Mouse (Mus musculus) MEL (cell line): ENCODE results near the gene Tulp1. TPM values are rescaled to one million over a fixed set of nuclear protein-coding genes. Genes with fewer than 3 reads are reported as not detected.
A peak's percentile ranks its signal among the peaks of the same experiment; 100 is the strongest.

Source experiments
- DNase-seq: peaks from one replicate; pipeline ENCODE4 v3.0.0; 2011; ENCODE audit warnings: low read depth, low spot score
- H3K27ac ChIP-seq: 2 replicates; pipeline ENCODE4 v1.5.1; 2012; ENCODE audit warnings: low read depth, mild to moderate bottlenecking, control low read depth, low read length, moderate library complexity; ENCODE audit not compliant: control insufficient read depth
- H3K27me3 ChIP-seq, 2 experiments: fragments of 150-350 bp in 1 of 2; sonication (generic) in 1 of 2; 2 replicates each; pipeline ENCODE4 v1.6.1; 2012; ENCODE audit warnings: low read length in 2 of 2, mild to moderate bottlenecking in 2 of 2, improper control_type of control experiment in 1 of 2, moderate library complexity in 1 of 2; ENCODE audit not compliant: insufficient read depth in 2 of 2, control insufficient read depth in 1 of 2
- H3K36me3 ChIP-seq, 2 experiments: 2 replicates each; pipeline ENCODE4 v1.6.1; 2012 to 2014; ENCODE audit warnings: low read length in 2 of 2, improper control_type of control experiment in 1 of 2, inconsistent platforms in 1 of 2, mild to moderate bottlenecking in 1 of 2; ENCODE audit not compliant: insufficient read depth in 2 of 2, control insufficient read depth in 1 of 2
- H3K4me1 ChIP-seq, 2 experiments: fragments of 150-350 bp in 1 of 2; sonication (generic) in 1 of 2; 2 replicates each; pipeline ENCODE4 v1.6.1; 2012; ENCODE audit warnings: low read length in 2 of 2, improper control_type of control experiment in 1 of 2, mild to moderate bottlenecking in 1 of 2; ENCODE audit not compliant: insufficient read depth in 2 of 2, control insufficient read depth in 1 of 2
- H3K4me3 ChIP-seq, 2 experiments: fragments of 150-350 bp in 1 of 2; sonication (generic) in 1 of 2; 2 replicates each; pipeline ENCODE4 v1.5.1; 2012; ENCODE audit warnings: low read depth in 2 of 2, low read length in 2 of 2, mild to moderate bottlenecking in 2 of 2, moderate library complexity in 2 of 2, control low read depth in 1 of 2, improper control_type of control experiment in 1 of 2; ENCODE audit not compliant: control insufficient read depth in 1 of 2, insufficient read depth in 1 of 2
- H3K79me2 ChIP-seq: 2 replicates; pipeline ENCODE4 v1.6.1; 2012; ENCODE audit warnings: mild to moderate bottlenecking, low read length, moderate library complexity; ENCODE audit not compliant: control insufficient read depth, poor library complexity, insufficient read depth
- H3K9ac ChIP-seq: 2 replicates; pipeline ENCODE4 v1.6.1; 2012; ENCODE audit warnings: low read depth, mild to moderate bottlenecking, control low read depth, low read length, moderate library complexity; ENCODE audit not compliant: control insufficient read depth, poor library complexity, severe bottlenecking
- H3K9me3 ChIP-seq: fragments of 150-350 bp; sonication (generic); replicated peaks from 2 replicates; pipeline ENCODE4 v1.6.1; 2012; ENCODE audit warnings: mild to moderate bottlenecking, low read length, improper control_type of control experiment, moderate library complexity; ENCODE audit not compliant: insufficient read depth
- BHLHE40 ChIP-seq: IDR thresholded peaks from 2 replicates; pipeline ENCODE4 v1.6.1; 2012; ENCODE audit warnings: low read depth, mild to moderate bottlenecking, inconsistent platforms, low read length, improper control_type of control experiment, borderline replicate concordance
- CHD1 ChIP-seq: IDR thresholded peaks from 2 replicates; pipeline ENCODE4 v1.6.1; 2012; ENCODE audit warnings: low read depth, mild to moderate bottlenecking, inconsistent platforms, low read length, improper control_type of control experiment
- CHD2 ChIP-seq: IDR thresholded peaks from 2 replicates; pipeline ENCODE4 v1.6.1; 2011; ENCODE audit warnings: low read length, improper control_type of control experiment
- CTCF ChIP-seq, 3 experiments: IDR thresholded peaks in 2 of 3; conservative IDR thresholded peaks in 1 of 3; 2 replicates each; pipeline ENCODE4 v1.5.1; 2011 to 2012; ENCODE audit warnings: low read length in 3 of 3, low read depth in 2 of 3, mild to moderate bottlenecking in 2 of 3, improper control_type of control experiment in 1 of 3, inconsistent platforms in 1 of 3, mixed read lengths in 1 of 3, moderate library complexity in 1 of 3; ENCODE audit not compliant: control insufficient read depth in 1 of 3, insufficient read depth in 1 of 3, poor library complexity in 1 of 3, severe bottlenecking in 1 of 3
- EP300 ChIP-seq, 2 experiments: IDR thresholded peaks; 2 replicates each; pipeline ENCODE4 v1.6.1; 2011; ENCODE audit warnings: improper control_type of control experiment in 2 of 2, low read length in 2 of 2, low read depth in 1 of 2, mild to moderate bottlenecking in 1 of 2
- GABPA ChIP-seq: IDR thresholded peaks from 2 replicates; pipeline ENCODE4 v1.6.1; 2012; ENCODE audit warnings: low read depth, mild to moderate bottlenecking, inconsistent platforms, low read length, improper control_type of control experiment, moderate library complexity
- GATA1 ChIP-seq: IDR thresholded peaks from 2 replicates; pipeline ENCODE4 v1.6.1; 2011; ENCODE audit warnings: low read depth, low read length, improper control_type of control experiment
- JUND ChIP-seq: IDR thresholded peaks from 2 replicates; pipeline ENCODE4 v1.6.1; 2011; ENCODE audit warnings: low read depth, mild to moderate bottlenecking, improper control_type of control experiment, low read length
- KAT2A ChIP-seq: conservative IDR thresholded peaks from 2 replicates; pipeline ENCODE4 v1.6.1; 2012; ENCODE audit warnings: low read depth, low read length, improper control_type of control experiment, inconsistent platforms
- MAFK ChIP-seq: IDR thresholded peaks from 2 replicates; pipeline ENCODE4 v1.6.1; 2011; ENCODE audit warnings: low read depth, mild to moderate bottlenecking, low read length, improper control_type of control experiment, borderline replicate concordance
- MAZ ChIP-seq: IDR thresholded peaks from 2 replicates; pipeline ENCODE4 v1.6.1; 2012; ENCODE audit warnings: low read depth, mild to moderate bottlenecking, inconsistent platforms, low read length, improper control_type of control experiment
- MXI1 ChIP-seq: IDR thresholded peaks from 2 replicates; pipeline ENCODE4 v1.6.1; 2011; ENCODE audit warnings: mild to moderate bottlenecking, low read depth, low read length, improper control_type of control experiment
- MYB ChIP-seq: IDR thresholded peaks from 2 replicates; pipeline ENCODE4 v1.6.1; 2011; ENCODE audit warnings: mild to moderate bottlenecking, low read depth, low read length, improper control_type of control experiment
- NRF1 ChIP-seq: IDR thresholded peaks from 2 replicates; pipeline ENCODE4 v1.6.1; 2014; ENCODE audit warnings: low read depth, mild to moderate bottlenecking, inconsistent platforms, low read length, improper control_type of control experiment, moderate library complexity; ENCODE audit not compliant: poor library complexity, insufficient read depth, severe bottlenecking
- POLR2A ChIP-seq, 2 experiments: IDR thresholded peaks; 2 replicates each; pipeline ENCODE4 v1.6.1; 2011 to 2012; ENCODE audit warnings: low read length in 2 of 2, mild to moderate bottlenecking in 2 of 2, control low read depth in 1 of 2, improper control_type of control experiment in 1 of 2, low read depth in 1 of 2, moderate library complexity in 1 of 2; ENCODE audit not compliant: control insufficient read depth in 1 of 2, insufficient read depth in 1 of 2, poor library complexity in 1 of 2
- POLR2AphosphoS2 ChIP-seq: IDR thresholded peaks from 2 replicates; pipeline ENCODE4 v1.6.1; 2011; ENCODE audit warnings: low read length, improper control_type of control experiment
- POLR2AphosphoS5 ChIP-seq: IDR thresholded peaks from 2 replicates; pipeline ENCODE4 v1.6.1; 2012; ENCODE audit warnings: low read depth, borderline replicate concordance, mild to moderate bottlenecking, inconsistent platforms, low read length, moderate library complexity, mixed read lengths
- RAD21 ChIP-seq: IDR thresholded peaks from 2 replicates; pipeline ENCODE4 v1.6.1; 2011; ENCODE audit warnings: mild to moderate bottlenecking, low read depth, low read length, improper control_type of control experiment
- SIN3A ChIP-seq: IDR thresholded peaks from 2 replicates; pipeline ENCODE4 v1.6.1; 2012; ENCODE audit warnings: low read length, improper control_type of control experiment, inconsistent platforms
- SMC3 ChIP-seq: IDR thresholded peaks from 2 replicates; pipeline ENCODE4 v1.6.1; 2011; ENCODE audit warnings: low read depth, low read length, improper control_type of control experiment
- TAL1 ChIP-seq: IDR thresholded peaks from 2 replicates; pipeline ENCODE4 v1.6.1; 2012; ENCODE audit warnings: mild to moderate bottlenecking, inconsistent platforms, low read length, moderate library complexity, mixed read lengths
- TCF12 ChIP-seq: IDR thresholded peaks from 2 replicates; pipeline ENCODE4 v1.6.1; 2014; ENCODE audit warnings: low read depth, mild to moderate bottlenecking, inconsistent platforms, low read length, improper control_type of control experiment, moderate library complexity
- UBTF ChIP-seq: IDR thresholded peaks from 2 replicates; pipeline ENCODE4 v1.6.1; 2012; ENCODE audit warnings: low read depth, mild to moderate bottlenecking, inconsistent platforms, low read length, improper control_type of control experiment, moderate library complexity, borderline replicate concordance; ENCODE audit not compliant: insufficient read depth
- USF1 ChIP-seq: IDR thresholded peaks from 2 replicates; pipeline ENCODE4 v1.6.1; 2014; ENCODE audit warnings: low read depth, mild to moderate bottlenecking, inconsistent platforms, low read length, improper control_type of control experiment, moderate library complexity
- USF2 ChIP-seq, 2 experiments: IDR thresholded peaks; 2 replicates each; pipeline ENCODE4 v1.6.1; 2011 to 2012; ENCODE audit warnings: improper control_type of control experiment in 2 of 2, low read length in 2 of 2, borderline replicate concordance in 1 of 2, inconsistent platforms in 1 of 2, low read depth in 1 of 2, mild to moderate bottlenecking in 1 of 2; ENCODE audit not compliant: insufficient read depth in 1 of 2
- ZKSCAN1 ChIP-seq: IDR thresholded peaks from 2 replicates; pipeline ENCODE4 v1.6.1; 2012; ENCODE audit warnings: low read depth, mild to moderate bottlenecking, inconsistent platforms, low read length, improper control_type of control experiment, moderate library complexity
- ZNF384 ChIP-seq: IDR thresholded peaks from 2 replicates; pipeline ENCODE4 v1.6.1; 2012; ENCODE audit warnings: low read depth, mild to moderate bottlenecking, inconsistent platforms, low read length, improper control_type of control experiment
- polyA plus RNA-seq, 2 experiments: library from polyadenylated mRNA; stranded (reverse) in 1 of 2; unstranded in 1 of 2; fragments of >175 nt in 1 of 2; fragments of >200 nt in 1 of 2; gene quantifications; 2 replicates each; pipeline versions ENCODE4 v1.2.1 to v1.2.4; 2012; ENCODE audit warnings: low replicate concordance in 2 of 2, low read depth in 1 of 2; ENCODE audit not compliant: insufficient read length in 2 of 2, insufficient read depth in 1 of 2, missing spikeins in 1 of 2
- total RNA-seq: library from RNA; depleted of rRNA; stranded (reverse); fragments of 300-350 nt; gene quantifications from 2 replicates; pipeline ENCODE4 v1.2.3, GENCODE M21; 2012

Gene Tulp1
- total and polyA plus RNA-seq, 3 experiments: 0.23 to 2.4 TPM; not detected in 1

DNA sequence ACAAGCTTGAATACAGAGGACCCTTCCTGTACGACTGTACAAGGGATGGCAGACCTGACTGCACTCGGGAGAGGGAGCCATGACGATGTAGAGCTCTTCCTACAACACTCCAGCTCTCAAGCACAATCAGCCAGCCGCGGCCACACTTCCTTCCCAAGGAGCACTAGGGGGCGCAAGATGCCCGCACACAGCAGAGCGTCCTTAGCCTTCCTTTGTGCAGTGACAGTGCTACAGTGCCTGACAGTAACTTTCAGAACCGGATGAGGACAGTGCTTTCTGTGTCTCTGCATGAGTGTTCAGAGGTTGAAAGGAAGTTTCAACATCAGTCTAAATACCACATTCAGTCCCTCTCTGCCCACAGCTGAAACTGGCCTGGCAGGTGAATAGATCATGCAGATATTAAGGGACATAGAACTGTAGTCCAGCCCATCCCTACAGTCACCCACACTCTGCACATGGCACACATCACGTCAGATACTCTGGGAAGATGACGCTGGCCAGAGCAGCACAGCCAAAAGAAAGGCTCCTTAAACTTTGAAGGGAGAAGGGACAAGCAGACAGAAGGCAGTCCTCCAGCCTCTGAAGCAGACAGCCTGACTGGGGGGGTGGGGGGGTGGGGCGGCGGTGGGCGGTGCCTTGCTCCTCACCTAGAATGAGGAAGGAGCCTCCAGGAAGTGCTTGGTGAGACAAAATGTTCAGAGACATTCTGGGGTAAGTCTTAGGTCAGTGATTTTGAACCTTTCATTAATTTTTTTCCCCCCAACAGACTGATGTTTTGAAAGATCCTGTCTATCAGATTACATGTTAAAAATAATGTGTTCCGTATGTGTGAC lies 42.6 kb upstream of the Tulp1 start (continued):
- TF ChIP-seq TAL1 (no peak), JUND (no peak), UBTF (no peak), NRF1 (no peak), ZKSCAN1 (0 out of 2 replicates have a peak, but pooled peaks have one; percentile 43), GATA1 (no peak), BHLHE40 (no peak), USF1 (no peak), USF2 (IDR thresholded peaks at IDR 0.05; ENCODE audit: borderline replicate concordance in 1 of 2, insufficient read depth in 1 of 2, low read depth in 1 of 2, low read length in 2 of 2) (no peak), MAFK (no peak), KAT2A (no peak), GABPA (no peak), CTCF (IDR thresholded peaks at IDR 0.05 in 2 of 3, conservative IDR thresholded peaks at IDR 0.05 in 1 of 3; ENCODE audit: control insufficient read depth in 1 of 3, insufficient read depth in 1 of 3, low read depth in 2 of 3, low read length in 3 of 3, poor library complexity in 1 of 3, severe bottlenecking in 1 of 3) (peak; percentile 73 to 91 (median 85)), ZNF384 (no peak)

DNA sequence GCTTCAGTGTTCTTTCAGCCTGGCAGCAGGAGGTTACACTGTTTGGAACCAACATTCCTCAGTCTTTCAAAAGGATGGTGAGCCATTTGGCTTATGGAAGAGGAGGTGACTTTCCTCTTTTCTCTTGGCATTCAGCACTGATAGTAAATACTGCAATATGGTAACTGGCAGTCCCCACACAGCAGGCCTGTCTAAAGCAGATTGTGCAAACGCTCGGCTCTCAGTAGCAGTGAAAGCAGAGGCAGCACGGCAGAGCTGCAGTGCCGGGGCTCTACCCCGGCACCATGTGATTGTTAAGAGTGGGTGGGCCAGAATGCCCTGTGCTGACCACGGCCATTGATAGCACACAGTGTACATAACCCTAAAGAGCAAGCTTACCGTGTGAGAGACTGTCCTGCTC lies 41.4 kb upstream of the Tulp1 start:
- H3K4me3 ChIP-seq: no peak overlapping the region
- no peak for DNase-seq
- H3K27me3 ChIP-seq: no peaks in the 10 kb centered on the region
- H3K36me3 ChIP-seq: peaks cover 0 to 6% of the 10 kb centered on the region in 2 experiments; a peak in 3 of 4 replicates
- H3K27ac ChIP-seq: no peak overlapping the region
- H3K9me3 ChIP-seq: no peaks in the 10 kb centered on the region
- TF ChIP-seq USF1: no peak
- no peak for TF ChIP-seq POLR2A (IDR thresholded peaks at IDR 0.05; ENCODE audit: control insufficient read depth in 1 of 2, insufficient read depth in 1 of 2, low read depth in 1 of 2, low read length in 2 of 2, poor library complexity in 1 of 2)
- TF ChIP-seq TAL1: no peak
- TF ChIP-seq RAD21: no peak
- TF ChIP-seq MXI1: no peak
- no peak for TF ChIP-seq ZNF384
- TF ChIP-seq MAFK: no peak
- no peak for TF ChIP-seq CHD2
- TF ChIP-seq MAZ: no peak
- TF ChIP-seq GATA1: no peak
- TF ChIP-seq CHD1: no peak
- TF ChIP-seq POLR2AphosphoS2: no peak
- TF ChIP-seq CTCF (IDR thresholded peaks at IDR 0.05 in 2 of 3, conservative IDR thresholded peaks at IDR 0.05 in 1 of 3; ENCODE audit: control insufficient read depth in 1 of 3, insufficient read depth in 1 of 3, low read depth in 2 of 3, low read length in 3 of 3, poor library complexity in 1 of 3, severe bottlenecking in 1 of 3): no peak
- no peak for TF ChIP-seq SIN3A
- TF ChIP-seq POLR2AphosphoS5: no peak
- no peak for TF ChIP-seq MYB
- TF ChIP-seq SMC3: no peak
- no peak for TF ChIP-seq EP300 (IDR thresholded peaks at IDR 0.05; ENCODE audit: low read depth in 1 of 2, low read length in 2 of 2)
- no peak for TF ChIP-seq TCF12
- H3K9ac ChIP-seq: no peak overlapping the region
- peaks cover 4 to 5% of the 10 kb centered on the region in 2 experiments for H3K4me1 ChIP-seq
- H3K79me2 ChIP-seq: no peaks in the 10 kb centered on the region
